In the genomic region with DNA sequence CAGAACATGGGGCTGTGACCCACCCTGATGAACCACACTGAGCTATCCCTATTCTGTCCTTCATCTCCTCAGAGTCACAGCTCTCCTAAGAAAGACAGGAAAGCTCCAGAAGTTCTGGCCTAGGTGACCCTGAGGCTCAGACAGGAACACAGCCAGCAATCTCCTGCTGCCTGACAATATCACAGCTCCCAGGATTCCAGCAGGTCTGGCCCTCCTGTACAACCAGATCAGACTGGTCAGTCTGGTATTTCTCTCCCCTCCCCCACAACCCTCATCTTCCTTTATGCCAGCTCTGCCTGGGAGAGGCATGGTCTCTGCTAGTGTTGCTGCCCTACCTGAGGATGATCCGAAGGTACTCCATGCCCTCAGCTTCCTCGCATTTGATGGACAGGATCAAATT, we compare ENCODE assay signal across 22 mouse cellular contexts.
DNase-seq lines count a peak whose midpoint lies in the region; ATAC-seq lines count a peak whose summit lies in the region.
"Had no signal": no experiment of that assay in that cellular context is flagged by ENCODE, and none has a peak within 500 bp of the region (broad histone marks: within the 10 kb centered on the region; RNA-seq: fewer than 3 reads in every experiment).

No protein-coding gene starts in this region.

- H3K9ac ChIP-seq in heart, embryonic 14.5 days (ENCODE audit: low read length): peak overlapping the region; percentile 21
- H3K9ac ChIP-seq in heart, embryonic 15.5 days: no peak overlapping the region
- H3K9ac ChIP-seq in hindbrain, embryonic 16.5 days (ENCODE audit: low read depth, low read length): no peak overlapping the region
- H3K9ac ChIP-seq: embryonic facial prominence, embryonic 12.5 days; forebrain, postnatal 0 days; hindbrain, embryonic 15.5 days; intestine, embryonic 15.5 days; limb, embryonic 12.5 days; liver, postnatal 0 days had no signal

- H3K4me3 ChIP-seq in heart, embryonic 14.5 days (ENCODE audit: control insufficient read depth in 1 of 2, insufficient read depth in 1 of 2, low read depth in 1 of 2, low read length in 2 of 2): no peak overlapping the region
- no peak overlapping the region for H3K4me3 ChIP-seq in heart, embryonic 15.5 days
- H3K4me3 ChIP-seq in hindbrain, embryonic 16.5 days (ENCODE audit: low read length): no peak overlapping the region
- H3K4me3 ChIP-seq: embryonic facial prominence, embryonic 12.5 days; hindbrain, embryonic 15.5 days; intestine, embryonic 15.5 days; limb, embryonic 12.5 days had no signal

- no peak for DNase-seq in heart, postnatal 25 days (ENCODE audit: low spot score)
- peak; percentile 58 to 63 for DNase-seq in heart, postnatal 10 days
- DNase-seq in kidney, postnatal 14 days: peak; percentile 35
- DNase-seq in retina, embryonic 14.5 days (ENCODE audit: low spot score): no peak
- DNase-seq: adrenal gland, postnatal 14 days; cerebellum, postnatal 25 days; forebrain, postnatal 0 days; gastrocnemius, postnatal 36 days; liver, postnatal 0 days; lung, postnatal 10 days; right cerebral cortex, adult 18-20 months; right cerebral cortex, postnatal 4 days; thymus, postnatal 25 days had no signal

- peak overlapping the region in 1 of 2 experiments; percentile 37; a peak in 1 of 4 replicates for H3K27ac ChIP-seq in heart, embryonic 14.5 days (replicated peaks in 1 of 2; ENCODE audit: control insufficient read depth in 1 of 2, insufficient read depth in 1 of 2, low read depth in 2 of 2, low read length in 2 of 2)
- peak overlapping the region; percentile 26; the same call in 1 of the 2 replicates for H3K27ac ChIP-seq in heart, embryonic 15.5 days
- H3K27ac ChIP-seq in hindbrain, embryonic 16.5 days (ENCODE audit: low read depth, low read length): no peak overlapping the region
- H3K27ac ChIP-seq: embryonic facial prominence, embryonic 12.5 days; hindbrain, embryonic 15.5 days; intestine, embryonic 15.5 days; limb, embryonic 12.5 days had no signal

- H3K36me3 ChIP-seq in heart, embryonic 14.5 days (ENCODE audit: control insufficient read depth, insufficient read depth, low read length): 0 out of 2 replicates have a peak, but pooled peaks cover 3% of the 10 kb centered on the region
- no peaks in the 10 kb centered on the region for H3K36me3 ChIP-seq in heart, embryonic 15.5 days
- no peaks in the 10 kb centered on the region for H3K36me3 ChIP-seq in hindbrain, embryonic 16.5 days (ENCODE audit: control insufficient read depth, insufficient read depth, low read length)
- H3K36me3 ChIP-seq: embryonic facial prominence, embryonic 12.5 days; hindbrain, embryonic 15.5 days; intestine, embryonic 15.5 days; limb, embryonic 12.5 days had no signal

- H3K4me2 ChIP-seq in heart, embryonic 14.5 days (ENCODE audit: low read length): no peak overlapping the region
- no peak overlapping the region for H3K4me2 ChIP-seq in heart, embryonic 15.5 days
- no peak overlapping the region for H3K4me2 ChIP-seq in hindbrain, embryonic 16.5 days (ENCODE audit: low read length)
- H3K4me2 ChIP-seq: embryonic facial prominence, embryonic 12.5 days; hindbrain, embryonic 15.5 days; intestine, embryonic 15.5 days; limb, embryonic 12.5 days; liver, embryonic 11.5 days; midbrain, embryonic 11.5 days had no signal

- no peaks in the 10 kb centered on the region for H3K27me3 ChIP-seq in heart, embryonic 14.5 days (ENCODE audit: control insufficient read depth, insufficient read depth, low read length)
- no peaks in the 10 kb centered on the region for H3K27me3 ChIP-seq in heart, embryonic 15.5 days
- no peaks in the 10 kb centered on the region for H3K27me3 ChIP-seq in hindbrain, embryonic 16.5 days (replicated peaks; ENCODE audit: control insufficient read depth, insufficient read depth, low read length)
- H3K27me3 ChIP-seq: embryonic facial prominence, embryonic 12.5 days; hindbrain, embryonic 15.5 days; intestine, embryonic 15.5 days; limb, embryonic 12.5 days had no signal

- intact Hi-C loops in heart, postnatal 25 days (cut with DNase I): no loop called here
- intact Hi-C loops in heart, postnatal 10 days (cut with DNase I): no loop called here

- H3K4me1 ChIP-seq in heart, embryonic 14.5 days (ENCODE audit: control insufficient read depth in 2 of 2, insufficient read depth in 2 of 2, low read length in 2 of 2): peaks cover 32 to 49% of the 10 kb centered on the region in 2 experiments
- H3K4me1 ChIP-seq in heart, embryonic 15.5 days (replicated peaks): peaks cover 40% of the 10 kb centered on the region
- no peaks in the 10 kb centered on the region for H3K4me1 ChIP-seq in hindbrain, embryonic 16.5 days (ENCODE audit: control insufficient read depth, insufficient read depth, low read depth, low read length)
- H3K4me1 ChIP-seq: embryonic facial prominence, embryonic 12.5 days; hindbrain, embryonic 15.5 days had no signal

- H3K9me3 ChIP-seq in heart, embryonic 14.5 days (ENCODE audit: control insufficient read depth, low read length): no peaks in the 10 kb centered on the region
- no peaks in the 10 kb centered on the region for H3K9me3 ChIP-seq in heart, embryonic 15.5 days (replicated peaks)
- H3K9me3 ChIP-seq in hindbrain, embryonic 16.5 days (ENCODE audit: control insufficient read depth, low read length): no peaks in the 10 kb centered on the region
- H3K9me3 ChIP-seq: embryonic facial prominence, embryonic 12.5 days; hindbrain, embryonic 15.5 days; intestine, embryonic 15.5 days; limb, embryonic 12.5 days had no signal

- no peak for ATAC-seq in heart, embryonic 14.5 days (ENCODE audit: insufficient number of reproducible peaks, insufficient read depth, low FRiP score, low read depth)
- no peak for ATAC-seq in heart, embryonic 15.5 days (replicated peaks; ENCODE audit: insufficient number of reproducible peaks, insufficient read depth, low FRiP score, low read depth)
- no peak for ATAC-seq in hindbrain, embryonic 16.5 days
- ATAC-seq: forebrain, postnatal 0 days; intestine, embryonic 15.5 days; liver, postnatal 0 days had no signal

- 75% methylated on average over 2 of the region's 2 CpGs for WGBS in heart, embryonic 14.5 days
- 80% methylated on average over 2 of the region's 2 CpGs for WGBS in heart, embryonic 15.5 days
- 88% methylated on average over 2 of the region's 2 CpGs for WGBS in hindbrain, embryonic 16.5 days

Comparison
In these comparisons a context has a peak if more than half of its experiments do, and no peak if none do; other contexts are left out.
1. DNase-seq: peak in heart, postnatal 10 days (2 of 2) and kidney, postnatal 14 days (single experiment); none in heart, postnatal 25 days (single experiment) and retina, embryonic 14.5 days (single experiment).